Mouse (Mus musculus): ENCODE measurements around the gene Rpl13a. TPM values are rescaled to one million over a fixed set of nuclear protein-coding genes. Genes with fewer than 3 reads are reported as not detected.
"Not testable (repeated sequence)": the region's sequence is repeated elsewhere in the genome, so short reads cannot be mapped to it uniquely, and the experiment has no call there.

Gene Rpl13a
- polyA plus RNA-seq, 1 experiment from 2014 or later: 1,296 TPM

- H3K4me2 ChIP-seq: no peak overlapping the region
- H3K27ac ChIP-seq: no peak overlapping the region
- H3K9me3 ChIP-seq: no peaks in the 10 kb centered on the region
- H3K9ac ChIP-seq: no peak overlapping the region
- WGBS: 73% methylated on average over 8 of the region's 8 CpGs
- no peaks in the 10 kb centered on the region for H3K27me3 ChIP-seq (replicated peaks)
- H3K4me3 ChIP-seq (replicated peaks): no peak overlapping the region
- peaks cover 16% of the 10 kb centered on the region for H3K4me1 ChIP-seq
- H3K36me3 ChIP-seq: no peaks in the 10 kb centered on the region
- ATAC-seq (ENCODE audit: insufficient read depth, low FRiP score, low read depth): no peak
These were observed 5.0 kb upstream of the Rpl13a start for GRCm38 (mm10) chr7:45133446-45134159.

- H3K4me2 ChIP-seq: no peak overlapping the region
- H3K4me3 ChIP-seq (replicated peaks): no peak overlapping the region
- no peaks in the 10 kb centered on the region for H3K27me3 ChIP-seq (replicated peaks)
- H3K4me1 ChIP-seq: peaks cover 24% of the 10 kb centered on the region
- no peak overlapping the region for H3K9ac ChIP-seq
- H3K9me3 ChIP-seq: no peaks in the 10 kb centered on the region
- peaks cover 4% of the 10 kb centered on the region for H3K36me3 ChIP-seq
- no peak for ATAC-seq (ENCODE audit: insufficient read depth, low FRiP score, low read depth)
- H3K27ac ChIP-seq: no peak overlapping the region
- WGBS: 76% methylated on average over 11 of the region's 11 CpGs
These were observed 3.3 kb upstream of the Rpl13a start for GRCm38 (mm10) chr7:45131850-45132249.

- ATAC-seq (ENCODE audit: insufficient read depth, low FRiP score, low read depth): no peak
- Histone ChIP-seq H3K27ac (peak overlapping the region; percentile 83), H3K36me3 (peaks cover 23% of the 10 kb centered on the region), H3K4me1 (peaks cover 42% of the 10 kb centered on the region), H3K4me3 (replicated peaks) (peak overlapping the region; percentile 74; the same call in 1 of the 2 replicates), H3K4me2 (peak overlapping the region; percentile 75), H3K9me3 (no peaks in the 10 kb centered on the region), H3K9ac (peak overlapping the region; percentile 62; the same call in 1 of the 2 replicates), H3K27me3 (replicated peaks) (no peaks in the 10 kb centered on the region)
- WGBS: 54% methylated on average over 15 of the region's 15 CpGs
These were observed 1.4 kb upstream of the Rpl13a start for GRCm38 (mm10) chr7:45129776-45130512.

- peak; percentile 1; the same call in 1 of the 2 replicates for ATAC-seq (ENCODE audit: insufficient read depth, low FRiP score, low read depth)
- Histone ChIP-seq H3K9ac (peak overlapping the region; percentile 62), H3K4me3 (replicated peaks) (peak overlapping the region; percentile 74), H3K4me2 (peak overlapping the region; percentile 75), H3K4me1 (peaks cover 36% of the 10 kb centered on the region), H3K27me3 (replicated peaks) (no peaks in the 10 kb centered on the region), H3K27ac (peak overlapping the region; percentile 83), H3K9me3 (no peaks in the 10 kb centered on the region), H3K36me3 (peaks cover 26% of the 10 kb centered on the region)
- 2% methylated on average over 17 of the region's 17 CpGs for WGBS
These were observed 757 bp upstream of the Rpl13a start for GRCm38 (mm10) chr7:45129318-45129717.

GRCm38 (mm10) chr7:45127700-45128224 lies 799 bp downstream of the Rpl13a start:
- Histone ChIP-seq H3K27ac (peak overlapping the region; percentile 90), H3K4me1 (peaks cover 44% of the 10 kb centered on the region), H3K4me3 (replicated peaks) (peak overlapping the region; percentile 74), H3K4me2 (peak overlapping the region; percentile 77), H3K9me3 (no peaks in the 10 kb centered on the region), H3K36me3 (peaks cover 31% of the 10 kb centered on the region), H3K9ac (peak overlapping the region; percentile 94), H3K27me3 (replicated peaks) (no peaks in the 10 kb centered on the region)
- no peak for ATAC-seq (ENCODE audit: insufficient read depth, low FRiP score, low read depth)
- WGBS: under 1% methylated on average over 6 of the region's 6 CpGs

- Histone ChIP-seq H3K4me3 (replicated peaks) (peak overlapping the region; percentile 74), H3K4me1 (peaks cover 49% of the 10 kb centered on the region), H3K36me3 (peaks cover 37% of the 10 kb centered on the region), H3K4me2 (peak overlapping the region; percentile 77), H3K27ac (peak overlapping the region; percentile 90), H3K9me3 (no peaks in the 10 kb centered on the region), H3K9ac (peak overlapping the region; percentile 94), H3K27me3 (replicated peaks) (no peaks in the 10 kb centered on the region)
- WGBS: 37% methylated on average over 21 of the region's 21 CpGs
- ATAC-seq (ENCODE audit: insufficient read depth, low FRiP score, low read depth): no peak
These were observed 1.5 kb downstream of the Rpl13a start for GRCm38 (mm10) chr7:45126844-45127699.

- H3K27me3 ChIP-seq (replicated peaks): no peaks in the 10 kb centered on the region
- H3K36me3 ChIP-seq: peaks cover 44% of the 10 kb centered on the region
- ATAC-seq (ENCODE audit: insufficient read depth, low FRiP score, low read depth): no peak
- H3K4me3 ChIP-seq (replicated peaks): peak overlapping the region; percentile 74
- no peaks in the 10 kb centered on the region for H3K9me3 ChIP-seq
- H3K4me2 ChIP-seq: peak overlapping the region; percentile 77
- H3K9ac ChIP-seq: peak overlapping the region; percentile 94
- H3K27ac ChIP-seq: peak overlapping the region; percentile 90
- H3K4me1 ChIP-seq: peaks cover 57% of the 10 kb centered on the region
- 74% methylated on average over 17 of the region's 17 CpGs for WGBS
These were observed 2.3 kb downstream of the Rpl13a start for GRCm38 (mm10) chr7:45126147-45126843.

GRCm38 (mm10) chr7:45125649-45126048 lies 2.9 kb downstream of the Rpl13a start:
- Histone ChIP-seq H3K4me1 (peaks cover 57% of the 10 kb centered on the region), H3K36me3 (peaks cover 50% of the 10 kb centered on the region)
- not testable (repeated sequence) for ATAC-seq (ENCODE audit: insufficient read depth, low FRiP score, low read depth)

GRCm38 (mm10) chr7:45125144-45125600 lies 3.4 kb downstream of the Rpl13a start:
- Histone ChIP-seq H3K4me1 (peaks cover 57% of the 10 kb centered on the region), H3K36me3 (peaks cover 54% of the 10 kb centered on the region)
- 22% methylated on average over 7 of the region's 7 CpGs for WGBS

More at GRCm38 (mm10) chr7:45125649-45126048, 2.9 kb downstream of the Rpl13a start:
- H3K4me2 ChIP-seq: peak overlapping the region; percentile 50
- H3K27ac ChIP-seq: peak overlapping the region; percentile 90
- H3K27me3 ChIP-seq (replicated peaks); H3K9me3 ChIP-seq; H3K9ac ChIP-seq; H3K4me3 ChIP-seq (replicated peaks): not testable (repeated sequence)
- 70% methylated on average over 5 of the region's 5 CpGs for WGBS

GRCm38 (mm10) chr7:45124224-45125143 lies 4.1 kb downstream of the Rpl13a start, which contains the start of gene Rps11:
Gene Rps11 (minus strand): TSS chr7:45124439.
- H3K27me3 ChIP-seq (replicated peaks): no peaks in the 10 kb centered on the region
- H3K4me3 ChIP-seq (replicated peaks): peak within 1 kb of the TSS; percentile 96
- H3K27ac ChIP-seq: peak within 1 kb of the TSS; percentile 88
- peak; percentile 82 for ATAC-seq (ENCODE audit: insufficient read depth, low FRiP score, low read depth)
- peaks cover 51% of the 10 kb centered on the region for H3K4me1 ChIP-seq
- H3K36me3 ChIP-seq: peaks cover 61% of the 10 kb centered on the region
- no peaks in the 10 kb centered on the region for H3K9me3 ChIP-seq
- 1% methylated on average over 59 of the region's 59 CpGs for WGBS
- peak within 1 kb of the TSS; percentile 81 for H3K4me2 ChIP-seq
- H3K9ac ChIP-seq: peak within 1 kb of the TSS; percentile 98

More at GRCm38 (mm10) chr7:45125144-45125600, 3.4 kb downstream of the Rpl13a start:
- ATAC-seq (ENCODE audit: insufficient read depth, low FRiP score, low read depth): no peak
- peak overlapping the region; percentile 50; the same call in 1 of the 2 replicates for H3K4me2 ChIP-seq
- no peak overlapping the region for H3K9ac ChIP-seq
- no peaks in the 10 kb centered on the region for H3K27me3 ChIP-seq (replicated peaks)
- peak overlapping the region; percentile 96; the same call in 1 of the 2 replicates for H3K4me3 ChIP-seq (replicated peaks)
- peak overlapping the region; percentile 88 for H3K27ac ChIP-seq
- H3K9me3 ChIP-seq: no peaks in the 10 kb centered on the region

Measured in stomach, embryonic 15.5 days (tissue).